8 mouse cellular contexts compared by ENCODE assay signal in genomic region chr9:21238733-21239464, GRCm38 (mm10). TPM values are rescaled to one million over a fixed set of nuclear protein-coding genes. Genes with fewer than 3 reads are reported as not detected.
A peak's percentile ranks its signal among the peaks of the same experiment; 100 is the strongest.
DNase-seq lines count a peak whose midpoint lies in the region; ATAC-seq and TF ChIP-seq lines count a peak whose summit lies in the region.

TSS of gene Keap1 (minus strand) at chr9:21239361.

- WGBS in heart, embryonic 11.5 days (ENCODE audit: insufficient replicate concordance) = 1% methylated on average over 70 of the region's 90 CpGs
- WGBS in kidney, embryonic 16.5 days = under 1% methylated on average over 63 of the region's 90 CpGs
- WGBS in liver, embryonic 12.5 days (ENCODE audit: insufficient replicate concordance) = 2% methylated on average over 90 of the region's 90 CpGs
- under 1% methylated on average over 81 of the region's 90 CpGs for WGBS in stomach, embryonic 14.5 days

- no peaks in the 10 kb centered on the region for H3K9me3 ChIP-seq in heart, embryonic 11.5 days (replicated peaks; ENCODE audit: control insufficient read depth, low read length)
- no peaks in the 10 kb centered on the region for H3K9me3 ChIP-seq in kidney, embryonic 16.5 days (ENCODE audit: low read length)
- 0 out of 2 replicates have a peak, but pooled peaks cover 4% of the 10 kb centered on the region for H3K9me3 ChIP-seq in liver, embryonic 12.5 days (replicated peaks)
- no peaks in the 10 kb centered on the region for H3K9me3 ChIP-seq in stomach, embryonic 14.5 days (ENCODE audit: control insufficient read depth, low read depth, low read length)

- H3K36me3 ChIP-seq in heart, embryonic 11.5 days (ENCODE audit: control insufficient read depth, insufficient read depth, low read length) = peaks cover 8% of the 10 kb centered on the region; the same call in 1 of the 2 replicates
- H3K36me3 ChIP-seq in kidney, embryonic 16.5 days (ENCODE audit: insufficient read depth, low read length) = peaks cover 16% of the 10 kb centered on the region
- H3K36me3 ChIP-seq in liver, embryonic 12.5 days = peaks cover 34% of the 10 kb centered on the region
- peaks cover 5% of the 10 kb centered on the region; the same call in 1 of the 2 replicates for H3K36me3 ChIP-seq in stomach, embryonic 14.5 days (ENCODE audit: control insufficient read depth, insufficient read depth, low read length)

- peak within 1 kb of the TSS; percentile 82 for H3K4me3 ChIP-seq in bone marrow macrophage, adult 2 months (ENCODE audit: insufficient read depth, low read length)
- peak within 1 kb of the TSS; percentile 77 for H3K4me3 ChIP-seq in heart, embryonic 11.5 days (ENCODE audit: low read depth, low read length)
- H3K4me3 ChIP-seq in kidney, embryonic 16.5 days (ENCODE audit: low read length) = peak within 1 kb of the TSS; percentile 84
- H3K4me3 ChIP-seq in liver, embryonic 12.5 days = peak within 1 kb of the TSS; percentile 93
- H3K4me3 ChIP-seq in stomach, embryonic 14.5 days (ENCODE audit: low read depth, low read length) = peak within 1 kb of the TSS; percentile 89

- H3K4me2 ChIP-seq in heart, embryonic 11.5 days = peak within 1 kb of the TSS; percentile 76
- H3K4me2 ChIP-seq in kidney, embryonic 16.5 days (replicated peaks; ENCODE audit: low read depth, low read length) = peak within 1 kb of the TSS; percentile 72
- peak within 1 kb of the TSS; percentile 77 for H3K4me2 ChIP-seq in liver, embryonic 12.5 days
- H3K4me2 ChIP-seq in stomach, embryonic 14.5 days (replicated peaks; ENCODE audit: low read depth, low read length) = peak within 1 kb of the TSS; percentile 88

- peak within 1 kb of the TSS; percentile 95 for H3K9ac ChIP-seq in heart, embryonic 11.5 days (ENCODE audit: low read depth, low read length)
- H3K9ac ChIP-seq in kidney, embryonic 16.5 days (replicated peaks; ENCODE audit: low read length) = peak within 1 kb of the TSS; percentile 93
- peak within 1 kb of the TSS; percentile 98 for H3K9ac ChIP-seq in liver, embryonic 12.5 days
- H3K9ac ChIP-seq in stomach, embryonic 14.5 days (replicated peaks; ENCODE audit: low read depth, low read length) = peak within 1 kb of the TSS; percentile 96

- H3K4me1 ChIP-seq in bone marrow macrophage, adult 2 months (ENCODE audit: control insufficient read depth, insufficient read depth, low read length) = peaks cover 16% of the 10 kb centered on the region
- H3K4me1 ChIP-seq in heart, embryonic 11.5 days (ENCODE audit: control insufficient read depth, insufficient read depth, low read length) = peaks cover 12% of the 10 kb centered on the region
- peaks cover 20% of the 10 kb centered on the region for H3K4me1 ChIP-seq in kidney, embryonic 16.5 days (ENCODE audit: insufficient read depth, low read length)
- peaks cover 51% of the 10 kb centered on the region for H3K4me1 ChIP-seq in liver, embryonic 12.5 days
- H3K4me1 ChIP-seq in stomach, embryonic 14.5 days (ENCODE audit: control insufficient read depth, insufficient read depth, low read length) = peaks cover 17% of the 10 kb centered on the region

- TF ChIP-seq CTCF in bone marrow macrophage, adult 2 months (IDR thresholded peaks at IDR 0.05; ENCODE audit: low read depth, low read length) = no peak

- ATAC-seq in erythroblast, adult 5-6 weeks (replicated peaks; ENCODE audit: low FRiP score, poor library complexity, severe bottlenecking) = peak; percentile 68
- ATAC-seq in heart, embryonic 11.5 days (replicated peaks; ENCODE audit: insufficient number of reproducible peaks, low FRiP score, low TSS enrichment) = peak; percentile 86
- peak; percentile 90 for ATAC-seq in kidney, embryonic 16.5 days (ENCODE audit: low FRiP score, low TSS enrichment)
- peak; percentile 87 for ATAC-seq in liver, embryonic 12.5 days
- ATAC-seq in stomach, embryonic 14.5 days (ENCODE audit: insufficient number of reproducible peaks, insufficient read depth, low FRiP score, low read depth) = peak; percentile 87

- DNase-seq in A20 (ENCODE audit: low read depth, low spot score) = peak; percentile 72
- peak; percentile 64 to 70 for DNase-seq in natural killer cell, adult 2 months (ENCODE audit: low spot score in 2 of 2)

- peaks cover 12% of the 10 kb centered on the region for H3K27me3 ChIP-seq in heart, embryonic 11.5 days (ENCODE audit: control insufficient read depth, insufficient read depth, low read length)
- peaks cover 14% of the 10 kb centered on the region for H3K27me3 ChIP-seq in kidney, embryonic 16.5 days (ENCODE audit: insufficient read depth, low read length)
- H3K27me3 ChIP-seq in liver, embryonic 12.5 days (replicated peaks) = peaks cover 25% of the 10 kb centered on the region
- H3K27me3 ChIP-seq in stomach, embryonic 14.5 days (ENCODE audit: control insufficient read depth, insufficient read depth, low read length) = peaks cover 13% of the 10 kb centered on the region

- peak within 1 kb of the TSS; percentile 58 for H3K27ac ChIP-seq in bone marrow macrophage, adult 2 months (ENCODE audit: insufficient read depth, low read depth, low read length)
- peak within 1 kb of the TSS; percentile 90 for H3K27ac ChIP-seq in heart, embryonic 11.5 days (ENCODE audit: low read depth, low read length)
- H3K27ac ChIP-seq in kidney, embryonic 16.5 days (ENCODE audit: low read length) = peak within 1 kb of the TSS; percentile 91
- peak within 1 kb of the TSS; percentile 96 for H3K27ac ChIP-seq in liver, embryonic 12.5 days
- H3K27ac ChIP-seq in stomach, embryonic 14.5 days (ENCODE audit: low read length) = peak within 1 kb of the TSS; percentile 86

- no peak for TF ChIP-seq POLR2A in bone marrow macrophage, adult 2 months (IDR thresholded peaks at IDR 0.05; ENCODE audit: borderline replicate concordance, low read depth, low read length)

RNA-seq across cellular contexts. Expression of gene Keap1, which starts in this region (rescaled TPM):
- polyA plus RNA-seq in bone marrow macrophage, adult 2 months (2012; ENCODE audit: insufficient read depth, insufficient read length, missing spikeins) = 34.9 and 36.4 TPM in 2 replicates
- 4.6 and 6.9 TPM in 2 replicates for total RNA-seq in erythroblast, adult 5-6 weeks (2015; ENCODE audit: low replicate concordance)
- 6.8 and 8.9 TPM in 2 replicates for total RNA-seq in erythroblast, adult 5-6 weeks (2017; ENCODE audit: low replicate concordance)
- polyA plus RNA-seq in heart, embryonic 11.5 days (2014; fragmentation: Nextera tagmentation; extraction: Ambion mirVana) = 22.3 and 35.7 TPM in 2 replicates
- 67.4 and 68.1 TPM in 2 replicates for polyA plus RNA-seq in kidney, embryonic 16.5 days (2015; fragmentation: Nextera tagmentation; extraction: Ambion mirVana)
- 39.8 and 41.6 TPM in 2 replicates for polyA plus RNA-seq in liver, embryonic 12.5 days (2016; fragmentation: Nextera tagmentation; extraction: Ambion mirVana)
- polyA plus RNA-seq in stomach, embryonic 14.5 days (2014; fragmentation: Nextera tagmentation; extraction: Ambion mirVana) = 34.5 and 40.3 TPM in 2 replicates

Comparison
In these comparisons a context has a peak if more than half of its experiments do, and no peak if none do; other contexts are left out.
1. Peak in every context shown above with its lines: DNase-seq, ATAC-seq, H3K4me3 ChIP-seq and H3K27ac ChIP-seq.